Mouse (Mus musculus): ENCODE measurements around the gene Ppfia3.

Ppfia3 gene

DNA sequence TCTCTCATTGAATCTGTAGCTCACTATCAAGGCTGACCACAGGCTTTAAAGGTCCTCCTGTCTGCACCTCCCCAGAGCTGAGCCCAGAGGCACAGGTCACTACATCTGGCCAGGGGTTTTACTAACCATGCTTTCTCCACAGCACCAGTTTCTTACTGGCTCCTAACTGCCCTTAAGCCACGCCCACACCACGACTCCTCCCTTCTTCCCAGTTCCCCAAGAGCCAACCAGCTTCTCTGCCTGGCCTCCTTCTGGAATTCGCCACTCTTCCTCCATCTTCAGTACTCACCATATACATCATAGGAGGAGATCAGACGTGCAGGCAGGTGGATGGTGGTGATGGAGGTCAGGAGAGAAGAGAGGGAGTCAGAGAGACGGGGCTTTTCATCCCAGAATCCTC is 13.8 kb downstream of the Ppfia3 start:
- DNase-seq (ENCODE audit: low read depth in 1 of 2, low spot score in 2 of 2), result no peak

- no peak for DNase-seq (ENCODE audit: low read depth in 1 of 2, low spot score in 2 of 2)
These were observed 19.9 kb downstream of the Ppfia3 start for GRCm38 (mm10) chr7:45346905-45347304.

GRCm38 (mm10) chr7:45343543-45343942 is 23.3 kb downstream of the Ppfia3 start:
- no peak for DNase-seq (ENCODE audit: low read depth in 1 of 2, low spot score in 2 of 2)

DNA sequence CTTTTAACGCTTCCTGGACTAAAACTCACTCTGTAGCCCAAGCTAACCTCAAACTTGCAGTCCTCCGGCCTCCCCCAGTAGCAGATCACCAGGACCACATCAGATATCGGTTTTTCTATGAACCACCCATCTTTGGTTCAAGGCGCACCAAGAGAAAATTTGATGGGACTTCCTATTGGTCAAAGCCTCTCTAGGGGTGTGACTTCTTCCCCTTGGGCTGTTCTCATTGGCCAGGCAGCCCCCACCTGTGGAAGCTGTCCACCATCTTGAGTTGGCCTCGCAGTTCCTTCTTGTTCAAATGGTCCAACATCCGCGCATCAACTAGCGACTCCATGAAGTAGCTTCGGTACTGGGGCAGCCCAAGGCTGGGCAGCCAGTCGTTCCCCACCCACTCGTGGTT is 24.7 kb downstream of the Ppfia3 start:
- DNase-seq (ENCODE audit: low read depth in 1 of 2, low spot score in 2 of 2), result no peak

DNA sequence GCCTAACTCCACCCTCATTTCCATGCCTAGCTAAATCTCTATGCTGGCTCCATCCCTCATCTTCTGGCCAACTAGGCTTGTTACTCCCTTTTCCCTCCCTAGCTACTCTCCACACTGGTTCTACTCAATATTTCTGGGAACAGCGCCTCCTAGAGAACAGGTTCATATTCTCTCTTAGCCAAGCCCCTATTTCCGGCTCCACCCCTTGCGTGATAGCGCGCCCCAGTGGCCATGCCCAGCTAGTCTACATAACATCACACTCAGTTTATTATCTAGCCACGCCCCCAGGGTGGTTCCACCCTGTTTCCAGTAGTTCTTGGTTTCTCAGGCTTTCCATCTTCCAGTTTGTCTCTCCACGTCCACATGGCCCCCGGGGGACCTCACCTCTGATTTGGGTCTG is 25.5 kb downstream of the Ppfia3 start:
- peak; percentile 66 to 77 for DNase-seq (ENCODE audit: low read depth in 1 of 2, low spot score in 2 of 2)

- DNase-seq (ENCODE audit: low read depth in 1 of 2, low spot score in 2 of 2), result no peak
These were observed 26.1 kb downstream of the Ppfia3 start for GRCm38 (mm10) chr7:45340669-45341068.

GRCm38 (mm10) chr7:45340066-45340442 is 26.8 kb downstream of the Ppfia3 start:
- DNase-seq (ENCODE audit: low read depth in 1 of 2, low spot score in 2 of 2), result no peak

GRCm38 (mm10) chr7:45339410-45340065 is 27.3 kb downstream of the Ppfia3 start:
- DNase-seq (ENCODE audit: low read depth in 1 of 2, low spot score in 2 of 2), result peak in 1 of 2 experiments; percentile 65

- no peak for DNase-seq (ENCODE audit: low read depth in 1 of 2, low spot score in 2 of 2)
These were observed 28.5 kb downstream of the Ppfia3 start for GRCm38 (mm10) chr7:45338161-45338911.

DNA sequence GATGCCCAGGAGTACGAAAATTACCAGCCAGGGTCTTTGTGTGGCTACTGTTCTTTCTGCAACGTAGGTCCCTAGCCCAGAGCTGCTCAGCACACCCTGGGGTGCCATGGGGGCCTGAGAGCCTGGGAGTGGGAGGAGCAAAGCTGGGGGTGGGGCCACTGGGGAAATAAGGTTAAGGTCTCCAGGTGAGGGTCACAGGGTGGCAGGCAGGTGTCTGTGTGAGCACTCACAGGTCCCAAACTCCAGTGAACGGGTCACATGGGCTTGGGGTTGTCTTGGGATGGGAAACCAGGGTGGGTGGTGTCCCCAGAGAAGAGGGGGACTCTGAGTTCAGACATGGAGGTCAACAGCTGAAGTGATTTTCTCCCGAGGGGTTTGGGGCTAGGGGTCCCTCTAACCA is 29.4 kb downstream of the Ppfia3 start:
- DNase-seq (ENCODE audit: low read depth in 1 of 2, low spot score in 2 of 2), result no peak

DNA sequence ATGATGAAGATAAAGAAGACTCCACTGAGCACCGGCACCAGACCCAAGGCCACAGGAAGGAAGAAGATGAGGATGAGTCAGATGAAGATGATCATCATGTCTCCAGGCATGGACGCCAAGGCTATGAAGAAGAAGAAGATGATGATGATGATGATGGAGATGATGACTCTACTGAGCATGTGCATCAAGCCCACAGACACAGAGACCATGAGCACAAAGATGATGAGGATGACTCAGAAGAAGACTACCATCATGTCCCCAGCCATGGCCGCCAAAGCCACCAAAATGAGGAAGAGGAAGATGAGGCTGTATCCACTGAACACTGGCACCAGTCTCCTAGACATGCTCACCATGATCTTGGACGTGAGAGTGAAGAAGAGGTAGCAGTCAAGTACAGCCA is 30.5 kb downstream of the Ppfia3 start:
- no peak for DNase-seq (ENCODE audit: low read depth in 1 of 2, low spot score in 2 of 2)

GRCm38 (mm10) chr7:45335056-45335455 is 31.8 kb downstream of the Ppfia3 start, which contains the start of gene Hrc:
Gene Hrc, plus strand, starts transcription at chr7:45335290.
- no peak for DNase-seq (ENCODE audit: low read depth in 1 of 2, low spot score in 2 of 2)

- DNase-seq (ENCODE audit: low read depth in 1 of 2, low spot score in 2 of 2), result no peak
These were observed 32.2 kb downstream of the Ppfia3 start for GRCm38 (mm10) chr7:45334605-45335004.

DNA sequence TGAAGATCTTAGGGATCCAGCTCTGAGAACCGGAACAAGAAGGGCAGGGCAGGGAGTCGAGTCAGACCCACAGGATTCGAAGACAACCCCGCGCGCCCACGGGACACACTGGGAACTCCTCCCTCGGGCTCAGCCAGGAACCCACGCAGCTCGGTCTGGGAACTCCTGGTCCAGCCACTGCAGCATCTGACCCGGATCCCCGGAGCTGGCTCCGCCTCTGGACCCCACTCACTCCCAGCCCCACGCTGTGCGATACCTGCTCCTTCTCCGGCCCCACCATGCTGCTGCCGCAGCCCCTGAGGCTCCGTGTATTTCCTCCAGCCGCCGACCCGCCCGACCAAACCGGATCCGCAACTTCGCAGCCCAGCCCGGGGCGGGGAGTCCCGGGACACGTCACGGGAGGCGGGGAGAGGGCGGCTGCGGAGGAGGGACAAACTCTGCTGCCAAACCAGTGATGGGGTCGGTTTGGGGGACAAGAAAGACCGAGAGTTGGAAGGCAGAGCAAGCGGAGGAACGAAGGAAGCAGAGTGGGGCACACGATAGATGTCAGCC is 33.3 kb downstream of the Ppfia3 start, which contains the start of gene Trpm4:
Trpm4 (minus strand) TSS at position 350 of the 552 bp plus-strand sequence.
- DNase-seq (ENCODE audit: low read depth in 1 of 2, low spot score in 2 of 2), result peak in 1 of 2 experiments; percentile 80

- DNase-seq (ENCODE audit: low read depth in 1 of 2, low spot score in 2 of 2), result no peak
These were observed 34.0 kb downstream of the Ppfia3 start for GRCm38 (mm10) chr7:45332685-45333425.

DNA sequence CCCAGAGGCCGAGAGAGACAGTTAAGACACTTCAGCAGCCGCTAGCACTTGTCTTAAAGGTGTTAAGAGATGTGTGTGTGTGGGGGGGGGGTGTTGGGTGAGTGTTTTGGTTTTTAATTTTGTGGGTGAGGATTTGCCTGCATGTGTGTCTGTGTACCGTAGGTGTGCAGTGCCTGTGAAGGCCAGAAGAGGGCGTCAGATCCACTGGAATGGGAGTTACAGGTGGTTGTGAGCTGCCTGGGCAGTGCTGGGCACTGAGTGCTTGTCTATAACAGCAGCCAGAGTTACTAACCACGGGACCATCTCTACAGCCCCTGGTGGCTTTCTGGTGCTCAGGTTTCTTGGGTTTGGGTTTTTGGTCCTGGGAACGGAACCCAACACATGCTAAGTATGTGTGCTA is 35.3 kb downstream of the Ppfia3 start:
- no peak for DNase-seq (ENCODE audit: low read depth in 1 of 2, low spot score in 2 of 2)

DNA sequence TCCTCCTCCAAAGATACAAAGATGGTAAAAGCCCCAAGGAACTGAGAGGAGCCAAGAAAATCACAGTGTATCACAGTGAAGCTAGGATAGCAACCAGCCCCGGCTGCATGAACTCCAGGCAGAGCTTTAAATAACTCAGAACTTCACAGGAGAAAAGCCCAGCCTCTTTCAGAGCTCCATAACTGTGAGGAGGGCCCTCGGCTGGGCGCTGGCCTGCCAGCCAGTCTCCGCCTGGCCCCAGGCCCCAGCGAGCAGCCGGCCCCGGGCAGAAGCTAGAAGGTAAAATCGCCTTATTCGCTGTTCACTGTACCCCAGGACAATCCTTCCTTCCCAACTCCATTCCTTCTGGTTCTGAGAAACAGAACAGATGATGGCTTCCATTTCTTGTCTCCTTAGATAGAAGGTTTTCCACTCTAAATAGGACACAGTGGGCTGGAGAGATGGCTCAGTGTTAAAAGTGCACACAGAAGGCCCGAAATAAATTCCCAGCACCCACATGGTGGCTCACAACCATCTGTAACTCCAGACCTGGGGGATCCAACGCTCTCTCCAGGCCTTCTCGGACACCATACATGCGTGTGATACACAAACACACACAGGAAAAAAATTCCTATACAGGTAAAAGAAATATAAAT is 37.9 kb downstream of the Ppfia3 start:
- no peak for DNase-seq (ENCODE audit: low read depth in 1 of 2, low spot score in 2 of 2)

DNA sequence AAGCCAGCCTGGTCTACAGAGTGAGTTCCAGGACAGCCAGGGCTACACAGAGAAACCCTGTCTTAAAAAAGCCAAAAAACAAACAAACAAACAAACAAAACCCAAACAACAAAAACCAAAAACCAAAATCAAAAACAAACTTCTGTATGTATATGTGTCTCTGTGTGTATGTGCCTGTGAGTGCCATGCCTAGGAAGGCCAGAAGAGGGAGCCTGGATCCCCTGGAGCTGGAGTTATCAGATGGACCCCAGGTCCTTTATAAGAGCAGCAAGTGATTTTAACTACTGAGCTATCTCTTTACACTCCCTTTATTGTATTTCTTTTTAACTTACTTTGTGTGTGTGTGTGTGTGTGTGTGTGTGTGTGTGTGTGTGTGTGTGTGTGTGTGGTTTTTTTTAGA is 41.0 kb downstream of the Ppfia3 start:
- no peak for DNase-seq (ENCODE audit: low read depth in 1 of 2, low spot score in 2 of 2)

DNA sequence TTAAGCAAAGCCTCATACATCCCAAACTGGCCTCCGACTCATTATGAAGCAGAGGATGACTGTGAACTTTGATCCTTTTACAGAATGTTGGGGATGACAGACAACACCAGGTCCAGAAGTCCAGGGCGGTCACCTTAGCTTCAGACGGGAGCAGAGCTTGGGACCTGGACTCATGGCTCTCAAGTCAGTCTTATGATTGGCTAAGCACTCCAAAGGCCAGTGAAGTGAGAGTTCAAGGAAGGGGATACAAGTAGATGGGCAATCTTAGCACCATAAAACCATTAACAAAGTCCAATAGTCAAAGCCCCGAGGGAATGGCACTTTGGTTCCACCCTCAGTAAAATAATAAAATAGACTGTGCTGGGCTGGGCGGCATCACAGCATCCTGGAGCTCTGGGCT is 43.8 kb downstream of the Ppfia3 start:
- no peak for DNase-seq (ENCODE audit: low read depth in 1 of 2, low spot score in 2 of 2)

DNA sequence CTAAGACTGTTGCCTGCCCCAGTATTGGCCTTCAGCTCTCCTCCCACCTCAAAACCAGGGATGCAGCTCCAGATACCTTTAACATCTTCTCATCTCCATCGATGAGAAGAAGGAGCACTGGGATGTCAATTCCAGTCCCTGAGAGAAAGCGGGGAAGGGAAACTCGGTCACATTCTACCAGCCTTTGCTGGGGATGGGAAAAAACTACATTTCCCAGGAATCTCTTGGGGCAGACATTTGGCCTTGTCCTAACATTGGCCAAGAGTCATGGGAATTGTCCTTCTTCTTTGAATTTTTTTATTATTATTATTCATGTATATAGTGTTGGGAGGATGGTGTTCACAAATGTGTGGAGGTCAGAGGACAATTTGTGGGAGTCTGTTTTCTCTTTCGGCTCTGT is 44.6 kb downstream of the Ppfia3 start:
- no peak for DNase-seq (ENCODE audit: low read depth in 1 of 2, low spot score in 2 of 2)

DNA sequence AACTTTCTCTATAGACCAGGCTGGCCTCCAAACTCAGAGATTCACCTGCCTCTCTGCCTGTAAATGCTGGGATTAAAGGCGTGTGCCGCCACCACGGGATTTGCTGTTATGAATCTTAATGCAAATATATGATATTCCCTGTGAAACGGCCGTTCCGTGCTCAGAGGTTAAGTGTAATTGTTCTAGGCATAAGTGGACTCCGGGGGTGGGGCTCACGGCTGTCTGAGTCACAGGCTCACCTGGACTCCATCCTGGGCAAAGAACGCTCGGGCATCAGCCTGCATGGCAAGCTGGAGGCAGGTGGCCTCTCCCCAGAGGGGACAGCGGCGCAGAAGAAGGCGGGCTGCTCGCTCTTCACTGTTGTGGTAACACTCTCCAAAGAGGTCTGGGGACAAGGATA is 50.3 kb downstream of the Ppfia3 start:
- no peak for DNase-seq (ENCODE audit: low read depth in 1 of 2, low spot score in 2 of 2)
